Mouse (Mus musculus) c-Kit-positive CD71-positive TER-119-positive erythroid progenitor cells, embryonic 14.5 days (primary cell): ENCODE measurements around the gene Baiap2l1.
"Not testable (repeated sequence)": the region's sequence is repeated elsewhere in the genome, so short reads cannot be mapped to it uniquely, and the experiment has no call there.

Experiments used
- DNase-seq: peaks from one replicate; pipeline ENCODE4 v3.0.0-alpha.2; 2013; ENCODE audit warnings: low spot score

Baiap2l1 gene

DNA sequence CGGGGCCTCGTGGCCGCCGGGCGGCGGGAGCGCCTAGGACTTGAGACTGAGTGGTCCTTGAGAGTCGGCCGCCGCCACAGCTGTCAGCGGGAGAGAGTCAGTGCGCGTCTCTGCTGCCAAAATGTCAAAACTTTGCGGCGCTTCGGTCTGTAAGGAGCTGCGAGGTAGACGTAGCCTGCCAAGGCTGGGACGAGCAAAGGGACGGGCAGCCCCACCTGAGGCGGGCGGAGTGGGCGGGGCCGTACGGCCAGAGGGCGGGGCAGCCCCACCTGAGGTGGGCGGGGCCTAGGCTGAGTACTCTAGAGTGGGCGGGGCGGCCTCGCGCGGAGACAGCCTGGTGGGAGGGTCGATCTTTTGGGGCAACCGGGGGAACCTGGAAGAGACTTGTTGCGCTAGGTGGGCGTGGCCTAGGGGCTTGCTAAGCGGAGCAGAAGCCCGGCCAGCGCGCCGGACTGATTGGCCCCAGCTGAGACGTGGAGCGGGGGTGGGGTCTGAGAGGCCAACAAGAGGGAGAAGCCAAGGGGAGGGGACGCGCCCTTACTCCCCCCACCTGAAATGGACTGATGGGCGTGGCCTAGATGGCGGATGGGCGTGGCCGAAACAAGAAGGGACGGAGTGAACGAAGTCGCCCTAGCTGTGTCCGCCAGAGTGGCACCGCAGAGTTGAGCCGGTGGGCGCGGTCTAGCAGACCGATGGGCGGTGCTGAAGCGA is at the start of gene Baiap2l1:
Gene Baiap2l1, minus strand, starts transcription at position 232 of the 711 bp plus-strand sequence.
- DNase-seq = peak; percentile 38

DNA sequence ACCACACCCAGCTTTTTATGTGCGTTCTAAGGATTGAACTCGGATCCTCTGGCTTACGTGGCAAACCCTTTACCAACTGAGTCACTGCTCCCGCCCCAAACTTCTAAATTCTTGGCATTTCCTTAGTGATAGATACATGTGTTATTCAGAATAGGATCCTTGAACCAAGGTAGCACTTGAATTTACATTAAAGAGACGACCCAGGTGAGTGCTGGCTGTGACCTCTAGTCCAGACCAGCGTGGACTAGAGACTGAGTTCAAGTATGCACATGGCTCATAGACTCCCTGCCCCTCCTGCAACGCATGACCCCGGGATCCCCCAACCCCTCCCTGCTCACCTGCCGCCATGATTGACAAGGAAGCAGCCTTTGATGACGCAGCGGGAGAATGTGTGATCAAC is 48.3 kb upstream of the Baiap2l1 start:
- no peak for DNase-seq

- no peak for DNase-seq
Observed at GRCm38 (mm10) chr5:144400821-144401220, 42.9 kb upstream of the Baiap2l1 start.

GRCm38 (mm10) chr5:144397566-144397965 is 39.7 kb upstream of the Baiap2l1 start:
- no peak for DNase-seq

GRCm38 (mm10) chr5:144394142-144394541 is 36.2 kb upstream of the Baiap2l1 start:
- DNase-seq = no peak

- DNase-seq = peak; percentile 5
Observed at GRCm38 (mm10) chr5:144387851-144388250, 29.9 kb upstream of the Baiap2l1 start.

DNA sequence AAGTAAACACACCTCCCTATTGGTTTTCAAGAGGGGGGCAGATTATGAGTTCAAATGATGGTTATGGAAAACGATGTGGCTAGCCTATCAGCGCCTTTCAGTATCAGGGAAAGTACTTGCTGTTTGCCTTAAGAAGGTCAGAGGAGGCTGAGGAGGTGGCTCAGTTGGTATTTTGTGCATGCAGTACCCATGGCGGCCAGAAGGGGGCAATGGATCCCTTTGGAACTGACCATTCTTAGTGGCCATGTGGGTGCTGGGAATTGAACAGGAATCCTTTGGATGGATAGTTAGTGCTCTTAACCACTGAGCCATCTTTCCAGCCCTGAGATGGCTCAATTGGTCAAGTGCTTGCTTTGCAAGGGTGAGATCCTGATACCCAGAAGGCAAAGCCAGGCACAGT is 26.0 kb upstream of the Baiap2l1 start:
- peak; percentile 5 for DNase-seq

DNA sequence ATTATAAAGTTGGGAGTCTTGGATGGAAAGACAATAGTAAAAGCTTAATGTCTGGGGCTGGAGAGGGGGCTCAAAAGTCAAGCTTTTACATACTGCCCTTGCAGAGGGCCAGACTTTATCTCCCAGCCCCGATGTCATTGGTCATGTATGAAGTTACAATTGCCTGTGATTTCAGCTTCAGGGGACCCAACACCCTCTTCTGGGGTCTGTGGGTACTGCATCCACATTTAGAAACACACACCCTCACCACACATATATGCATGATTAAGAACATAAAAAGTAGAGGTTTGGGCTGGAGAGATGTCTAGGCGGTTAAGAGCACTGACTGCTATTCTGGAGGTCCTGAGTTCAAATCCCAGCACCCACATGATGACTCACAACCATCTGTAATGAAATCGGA is 23.9 kb upstream of the Baiap2l1 start:
- no peak for DNase-seq

DNA sequence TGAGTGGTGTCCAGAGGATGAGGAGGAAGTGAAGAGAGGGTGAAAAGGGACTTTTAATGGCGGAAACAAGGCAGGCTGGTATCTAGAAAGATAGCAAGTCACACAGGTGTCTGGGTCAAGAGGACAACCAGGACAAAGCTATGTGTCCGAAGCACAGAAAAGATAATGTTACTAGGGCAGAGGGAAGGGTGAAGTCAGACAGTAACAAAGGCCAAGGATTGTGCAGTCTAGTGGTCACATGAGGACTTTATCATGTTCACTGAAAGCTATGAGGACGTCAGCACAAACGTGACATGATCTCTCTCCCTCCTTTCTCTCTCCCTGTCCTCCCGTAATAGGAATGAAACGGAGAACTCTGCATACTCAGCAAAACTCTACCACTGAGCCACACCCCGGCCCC is 22.8 kb upstream of the Baiap2l1 start:
- DNase-seq = no peak

DNA sequence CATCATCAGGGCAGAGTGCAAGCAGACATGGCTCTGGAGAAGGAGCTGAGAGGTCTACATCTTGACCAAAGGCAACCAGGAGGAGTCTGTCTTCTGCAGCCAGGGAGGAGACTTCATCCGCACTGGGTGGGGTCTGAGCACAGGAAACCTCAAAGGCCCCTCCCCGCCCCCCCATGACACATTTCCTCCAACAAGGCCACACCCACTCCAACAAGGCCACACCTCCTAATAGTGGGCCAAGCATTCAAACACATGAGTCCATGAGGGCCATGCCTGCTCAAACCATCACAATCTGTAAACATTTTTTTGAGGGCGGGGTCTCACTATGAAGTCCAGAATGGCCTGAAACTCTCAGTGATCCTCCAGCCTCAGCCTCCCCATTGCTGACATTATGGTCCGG is 21.5 kb upstream of the Baiap2l1 start:
- no peak for DNase-seq

- DNase-seq = no peak
Observed at GRCm38 (mm10) chr5:144372885-144373284, 15.0 kb upstream of the Baiap2l1 start.

DNA sequence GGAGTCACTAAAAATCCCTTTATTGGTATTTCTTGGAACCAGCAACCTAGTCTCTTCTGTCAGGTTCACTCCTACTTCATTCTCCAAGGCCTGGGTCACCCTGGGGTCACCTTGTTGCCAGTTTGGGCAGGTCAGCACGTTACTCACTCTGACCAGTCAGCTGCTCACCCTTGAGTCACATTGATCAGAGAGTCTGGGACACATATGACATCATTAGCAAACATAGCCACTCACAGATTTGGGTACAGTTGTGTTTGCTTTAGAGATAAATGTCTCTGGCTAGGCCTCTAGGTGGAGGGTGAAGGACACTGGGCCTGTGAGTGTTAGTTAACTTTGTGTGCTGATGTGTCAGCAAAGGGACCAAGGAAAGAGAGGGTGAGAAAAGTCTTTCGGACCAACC is 14.3 kb upstream of the Baiap2l1 start:
- no peak for DNase-seq

DNA sequence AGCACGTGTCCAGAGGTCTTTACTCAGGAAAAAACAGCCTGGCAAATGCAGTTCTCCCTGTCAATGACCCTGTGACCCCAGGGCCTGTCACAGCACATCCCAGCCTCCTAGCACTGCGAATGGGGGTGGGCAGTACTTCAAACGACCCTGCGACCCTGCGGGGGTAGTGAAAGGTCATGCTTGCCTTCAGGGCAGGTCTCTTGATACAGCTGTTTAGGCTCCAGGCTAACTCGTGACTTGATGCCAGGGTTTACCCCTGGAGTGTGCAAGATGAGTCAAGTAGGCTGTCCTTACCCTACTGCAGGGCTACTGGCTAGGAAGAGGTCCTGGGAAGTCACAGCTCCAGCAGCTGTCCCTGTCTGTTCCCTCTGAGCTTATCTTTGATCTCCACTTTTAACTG is 13.1 kb upstream of the Baiap2l1 start:
- DNase-seq = no peak

GRCm38 (mm10) chr5:144368661-144369205 is 10.8 kb upstream of the Baiap2l1 start:
- no peak for DNase-seq

GRCm38 (mm10) chr5:144366551-144366950 is 8.6 kb upstream of the Baiap2l1 start:
- DNase-seq = not testable (repeated sequence)

- DNase-seq = no peak
Observed at GRCm38 (mm10) chr5:144364680-144365357, 6.9 kb upstream of the Baiap2l1 start.

DNA sequence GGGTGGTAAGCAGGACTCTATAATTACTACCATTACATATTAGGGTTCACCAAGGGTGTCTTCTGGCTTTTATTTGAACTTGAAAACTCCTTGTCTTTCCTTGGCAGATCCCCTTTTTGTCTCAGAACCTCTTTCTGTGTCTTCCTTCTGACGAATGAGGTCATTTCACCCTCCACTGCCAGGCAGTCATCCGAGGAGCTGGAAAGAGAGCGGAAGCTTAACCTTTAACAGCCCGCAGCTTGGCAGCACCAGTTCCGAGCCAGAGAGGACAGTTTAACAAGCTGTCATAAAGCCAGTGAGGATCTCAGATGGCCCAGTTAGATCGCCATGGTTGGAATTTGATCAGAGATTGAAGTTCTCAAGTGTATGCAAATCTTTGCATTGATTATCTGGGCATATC is 2.4 kb upstream of the Baiap2l1 start:
- no peak for DNase-seq

- DNase-seq = no peak
Observed at GRCm38 (mm10) chr5:144359886-144360285, 2.0 kb upstream of the Baiap2l1 start.

DNA sequence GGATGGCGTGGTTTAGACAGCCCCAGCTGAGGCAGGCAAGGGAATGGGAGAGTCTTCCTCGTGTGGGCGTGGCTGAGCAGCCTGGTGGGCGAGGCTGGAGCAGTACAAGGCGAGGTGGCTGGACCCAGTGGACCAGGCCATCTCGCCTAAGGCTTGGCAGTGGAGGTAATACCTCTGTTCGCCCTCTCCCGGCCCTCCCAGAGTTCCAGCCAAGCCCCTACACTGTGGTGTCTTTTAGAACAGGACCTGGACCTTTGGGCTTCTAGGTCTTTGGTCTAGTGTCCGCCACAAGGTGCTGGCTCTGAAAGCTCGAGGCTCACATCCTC is 643 bp upstream of the Baiap2l1 start:
- DNase-seq = no peak

- DNase-seq = peak; percentile 0
Observed at GRCm38 (mm10) chr5:144357551-144357880, 396 bp downstream of the Baiap2l1 start.

- DNase-seq = no peak
Observed at GRCm38 (mm10) chr5:144356776-144357455, 996 bp downstream of the Baiap2l1 start.

- no peak for DNase-seq
Observed at GRCm38 (mm10) chr5:144352250-144353047, 5.5 kb downstream of the Baiap2l1 start.
